Mouse (Mus musculus) C2C12 (cell line): ENCODE measurements around the gene Sez6l.

Source experiments
- CTCF ChIP-seq: IDR thresholded peaks from one replicate; pipeline ENCODE4 v1.5.1; 2011; ENCODE audit not compliant: control insufficient read depth, insufficient read depth, insufficient read length
- FOSL1 ChIP-seq: IDR thresholded peaks from one replicate; pipeline ENCODE4 v1.8.0; 2011; ENCODE audit warnings: mild to moderate bottlenecking, low read length; ENCODE audit not compliant: poor library complexity, insufficient read depth, severe bottlenecking
- MAX ChIP-seq: IDR thresholded peaks from one replicate; pipeline ENCODE4 v1.6.1; 2011; ENCODE audit warnings: mild to moderate bottlenecking, control low read depth

DNA sequence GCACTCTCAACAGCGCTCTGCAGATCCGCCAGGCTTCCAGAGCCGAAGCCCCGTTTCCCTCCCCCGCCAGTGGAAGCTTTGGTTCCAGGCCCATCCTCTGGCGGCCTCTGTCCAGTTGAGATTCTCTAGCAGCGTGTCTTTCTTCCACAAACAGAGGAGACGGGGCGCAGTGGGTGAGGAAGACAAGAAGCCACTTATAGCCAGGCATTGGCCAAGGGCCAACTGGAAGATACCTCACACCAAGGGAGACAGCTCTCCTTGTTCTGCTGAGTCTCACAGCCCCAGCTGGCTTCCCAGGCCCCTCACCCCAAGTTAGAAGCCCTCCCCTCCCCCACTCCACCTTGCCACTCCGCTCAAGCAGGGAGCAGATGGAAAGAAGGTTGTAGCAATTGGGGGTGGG is 765 bp upstream of the Sez6l start:
- TF ChIP-seq CTCF (no peak), MAX (no peak), FOSL1 (no peak)
